Mouse (Mus musculus): ENCODE measurements around the gene Rrm1.
"Not testable (repeated sequence)": the region's sequence is repeated elsewhere in the genome, so short reads cannot be mapped to it uniquely, and the experiment has no call there.

The Rrm1 gene

DNA sequence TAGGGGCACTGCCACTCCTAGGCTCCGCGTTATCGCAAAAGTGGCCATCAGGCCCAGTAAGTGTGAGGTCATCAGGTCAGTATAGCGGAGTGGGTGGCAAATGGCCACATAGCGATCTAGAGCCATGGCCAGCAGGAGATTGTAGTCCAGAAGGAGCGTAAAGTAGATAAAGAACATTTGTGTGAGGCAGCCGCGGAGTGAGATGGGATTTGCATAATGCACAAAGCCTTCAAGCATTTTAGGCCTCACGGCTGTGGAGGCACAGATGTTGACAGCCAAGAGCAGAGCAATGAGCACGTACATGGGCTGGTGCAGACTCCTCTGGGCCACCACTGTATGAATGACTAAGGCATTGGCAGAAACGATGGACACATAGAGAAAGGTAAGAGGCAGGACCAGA is 35.9 kb downstream of the Rrm1 start:
- DNase-seq (ENCODE audit: low spot score in 2 of 2), result no peak

DNA sequence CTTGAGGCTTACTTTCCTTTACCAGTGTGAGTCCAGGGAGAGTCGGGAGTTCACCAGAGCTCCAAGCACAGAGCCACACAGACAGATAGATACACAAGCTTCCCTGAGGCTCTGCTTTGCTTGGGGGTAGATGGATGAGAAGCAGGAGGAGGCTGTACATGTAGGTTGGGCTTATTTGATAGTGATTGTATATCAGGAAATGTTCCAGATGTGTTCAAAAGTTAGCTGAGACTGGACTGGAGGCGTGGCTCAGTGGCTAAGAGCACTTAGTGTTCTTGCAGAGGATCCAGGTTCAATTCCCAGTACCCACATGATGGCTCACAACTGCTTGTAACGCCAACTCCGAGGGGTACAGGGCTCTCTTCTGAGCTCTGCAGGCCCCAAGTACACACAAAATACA is 36.9 kb downstream of the Rrm1 start:
- DNase-seq (ENCODE audit: low spot score in 2 of 2), result no peak

DNA sequence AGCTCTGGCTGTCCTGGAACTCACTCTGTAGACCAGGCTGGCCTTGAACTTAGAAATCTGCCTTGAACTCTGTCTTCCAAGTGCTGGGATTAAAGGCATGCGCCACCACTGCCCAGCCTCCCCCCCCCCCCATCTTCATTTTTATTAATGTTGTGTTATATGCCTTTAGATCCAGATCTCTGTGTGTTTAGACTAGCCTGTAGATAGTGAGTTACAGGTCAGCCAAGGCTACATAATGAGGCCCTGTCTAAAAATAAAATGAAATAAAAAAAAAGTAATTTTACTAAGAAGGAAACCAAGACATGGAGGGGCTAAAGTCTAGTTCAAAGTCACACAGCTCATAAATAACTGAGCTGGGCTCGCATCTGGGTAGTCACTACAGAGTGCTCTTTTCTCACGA is 37.4 kb downstream of the Rrm1 start:
- no peak for DNase-seq (ENCODE audit: low spot score in 2 of 2)

DNA sequence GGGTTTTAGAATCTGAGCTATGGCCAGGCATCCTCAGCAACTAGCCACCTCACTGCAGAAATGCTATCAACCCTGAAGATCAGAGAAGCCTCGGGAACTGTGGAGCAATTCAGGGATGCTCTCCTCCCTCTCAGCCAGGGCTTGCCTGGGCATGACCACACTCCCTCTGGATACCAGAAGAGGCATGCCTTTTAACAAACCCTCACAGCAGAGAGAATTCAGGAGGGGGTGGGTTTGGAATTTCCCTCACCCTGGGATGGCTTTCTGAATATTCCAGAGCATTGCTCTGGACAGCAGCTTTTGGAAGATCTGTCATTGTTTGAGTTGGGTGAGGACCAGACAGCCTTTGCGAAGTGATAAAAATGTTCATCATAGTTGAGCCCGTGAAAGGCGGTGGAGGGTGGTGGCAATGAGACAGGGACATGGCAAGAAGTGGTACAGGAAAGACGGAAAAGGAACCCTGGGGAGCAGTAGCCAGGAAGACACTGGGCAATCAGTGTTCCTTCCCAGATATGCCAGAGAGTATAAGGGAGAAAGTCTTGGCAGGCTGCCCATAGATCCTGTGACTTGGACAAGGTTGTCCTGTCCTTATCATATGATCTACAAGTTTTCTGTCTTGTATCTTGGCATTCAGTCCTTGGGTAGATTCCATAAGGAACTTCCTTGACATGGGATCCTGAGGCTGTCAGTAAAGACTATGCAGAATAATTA is 38.0 kb downstream of the Rrm1 start:
- DNase-seq (ENCODE audit: low spot score in 2 of 2), result no peak

DNA sequence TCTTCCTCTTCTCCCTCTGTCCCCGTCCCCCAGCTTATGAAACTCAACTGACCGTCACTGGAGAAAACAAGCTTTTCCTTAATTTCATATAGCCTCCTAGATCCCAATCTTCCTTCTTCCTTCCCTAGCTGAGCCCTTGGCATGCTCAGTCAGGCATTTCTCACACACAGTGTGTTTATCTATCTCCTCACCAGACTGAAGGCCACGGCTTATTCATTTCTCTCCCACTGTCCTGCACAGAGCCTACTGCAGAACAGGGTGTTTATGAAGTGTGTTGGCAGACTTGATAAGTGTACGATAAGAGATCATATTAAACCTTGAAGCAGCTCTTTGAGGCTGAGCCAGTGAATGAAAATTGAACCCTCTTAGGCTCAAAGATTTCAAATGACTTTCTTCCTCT is 39.3 kb downstream of the Rrm1 start:
- DNase-seq (ENCODE audit: low spot score in 2 of 2), result no peak

DNA sequence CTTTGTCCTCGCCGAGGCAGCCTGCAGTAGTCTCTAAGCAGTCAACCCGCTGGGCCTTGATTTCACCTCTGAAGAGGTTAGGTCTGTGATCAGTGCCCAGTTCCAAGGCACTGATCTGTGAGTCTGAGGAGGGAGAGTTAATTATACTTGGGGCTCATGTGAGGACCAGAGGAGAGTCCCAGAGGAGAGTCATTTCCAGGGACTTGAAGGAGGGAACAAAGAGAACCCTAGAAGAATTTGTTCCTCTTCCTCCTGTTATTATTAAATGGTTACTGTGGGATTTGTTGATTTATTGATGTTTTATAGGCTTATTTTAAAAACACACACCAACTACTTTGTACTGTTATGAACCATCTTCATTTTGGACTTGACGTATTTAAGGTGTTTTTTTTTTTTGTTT is 40.1 kb downstream of the Rrm1 start, which contains the start of gene Olfr543:
Gene Olfr543, minus strand, starts transcription at position 101 of the 400 bp plus-strand sequence.
- no peak for DNase-seq (ENCODE audit: low spot score in 2 of 2)

DNA sequence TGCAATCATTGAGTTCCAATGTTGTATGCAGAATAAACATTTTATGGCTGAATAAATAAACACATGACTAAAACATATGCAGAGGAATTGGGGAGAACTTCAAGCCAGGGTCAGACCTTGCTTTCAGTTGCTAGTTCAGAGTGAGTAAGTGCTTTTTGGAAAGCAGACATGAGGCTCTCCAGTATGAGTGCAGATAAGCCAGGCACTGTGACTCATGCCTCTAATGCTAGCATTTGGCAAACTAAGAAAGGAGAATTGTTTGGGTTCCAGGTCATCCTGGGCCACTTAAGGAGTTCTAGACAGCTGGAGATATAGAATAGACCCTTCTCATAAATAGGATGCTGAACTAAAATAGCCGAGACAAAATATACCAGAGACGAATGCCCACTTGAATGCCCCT is 42.2 kb downstream of the Rrm1 start:
- DNase-seq (ENCODE audit: low spot score in 2 of 2), result no peak

DNA sequence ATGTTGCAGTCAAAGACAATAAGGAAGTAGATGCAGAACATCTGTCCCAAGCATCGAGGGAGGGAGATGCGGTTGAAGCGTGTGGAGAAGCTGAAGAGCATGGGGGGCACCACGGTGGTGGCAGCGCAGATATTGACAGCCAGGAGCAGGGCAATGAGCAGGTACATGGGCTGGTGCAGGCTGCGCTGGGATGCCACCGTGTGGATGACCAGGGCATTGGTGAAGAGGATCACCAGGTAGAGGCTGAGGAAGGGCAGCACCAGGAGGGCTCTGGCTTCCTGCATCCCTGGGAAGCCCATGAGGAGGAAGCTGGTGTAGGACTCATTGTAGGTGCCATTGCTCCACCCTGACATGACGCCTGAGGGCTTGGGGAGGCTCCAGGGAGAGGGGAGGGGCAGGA is 43.3 kb downstream of the Rrm1 start:
- DNase-seq (ENCODE audit: low spot score in 2 of 2), result not testable (repeated sequence)

DNA sequence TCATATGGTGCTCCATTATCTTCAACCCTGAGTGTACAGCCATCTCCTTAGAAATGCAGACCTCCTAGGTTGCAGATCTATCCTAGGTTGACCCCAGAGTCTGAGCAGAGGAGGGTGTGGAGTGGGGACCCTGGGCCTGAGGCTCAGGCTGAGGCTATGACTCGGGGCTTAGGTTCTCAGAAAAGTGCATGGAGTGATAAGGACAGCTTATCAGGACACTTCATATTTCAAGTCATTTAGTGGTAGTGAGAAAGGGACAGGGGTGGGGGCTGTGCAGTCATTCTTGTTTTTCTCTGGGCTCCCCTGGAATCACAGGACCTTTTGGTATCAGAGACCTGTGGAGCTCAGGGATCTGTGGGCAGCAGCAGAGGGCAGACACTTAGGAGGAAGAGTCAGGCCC is 44.6 kb downstream of the Rrm1 start:
- no peak for DNase-seq (ENCODE audit: low spot score in 2 of 2)

DNA sequence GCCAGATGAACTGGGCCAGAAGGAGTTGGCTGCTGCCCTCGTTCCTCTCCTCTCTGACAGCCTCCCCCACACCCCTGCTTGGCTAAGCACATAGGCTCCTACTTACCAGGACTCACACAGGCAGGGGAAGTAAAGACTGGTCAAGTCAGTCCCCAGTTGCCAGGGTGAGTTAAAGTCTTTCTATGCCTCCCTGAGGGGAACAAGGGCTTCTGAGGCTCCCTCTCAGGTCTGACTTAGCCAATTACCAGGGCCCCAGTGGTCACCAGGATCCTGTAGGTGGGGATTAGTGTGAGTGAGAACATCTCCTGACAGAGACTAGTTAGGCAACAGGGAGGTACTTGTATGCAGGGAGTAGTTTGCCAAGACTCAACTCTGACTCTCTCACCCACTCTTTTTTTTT is 46.7 kb downstream of the Rrm1 start, which contains the start of gene Olfr544:
Gene Olfr544, minus strand, starts transcription at position 153 of the 400 bp plus-strand sequence.
- DNase-seq (ENCODE audit: low spot score in 2 of 2), result no peak

DNA sequence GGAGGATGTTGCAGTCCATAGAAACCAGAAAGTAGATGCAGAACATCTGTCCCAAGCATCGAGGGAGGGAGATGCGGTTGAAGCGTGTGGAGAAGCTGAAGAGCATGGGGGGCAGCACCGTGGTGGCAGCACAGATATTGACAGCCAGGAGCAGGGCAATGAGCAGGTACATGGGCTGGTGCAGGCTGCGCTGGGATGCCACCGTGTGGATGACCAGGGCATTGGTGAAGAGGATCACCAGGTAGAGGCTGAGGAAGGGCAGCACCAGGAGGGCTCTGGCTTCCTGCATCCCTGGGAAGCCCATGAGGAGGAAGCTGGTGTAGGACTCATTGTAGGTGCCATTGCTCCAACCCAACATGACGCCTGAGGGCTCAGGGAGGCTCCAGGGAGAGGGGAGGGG is 52.9 kb downstream of the Rrm1 start:
- DNase-seq (ENCODE audit: low spot score in 2 of 2), result not testable (repeated sequence)

DNA sequence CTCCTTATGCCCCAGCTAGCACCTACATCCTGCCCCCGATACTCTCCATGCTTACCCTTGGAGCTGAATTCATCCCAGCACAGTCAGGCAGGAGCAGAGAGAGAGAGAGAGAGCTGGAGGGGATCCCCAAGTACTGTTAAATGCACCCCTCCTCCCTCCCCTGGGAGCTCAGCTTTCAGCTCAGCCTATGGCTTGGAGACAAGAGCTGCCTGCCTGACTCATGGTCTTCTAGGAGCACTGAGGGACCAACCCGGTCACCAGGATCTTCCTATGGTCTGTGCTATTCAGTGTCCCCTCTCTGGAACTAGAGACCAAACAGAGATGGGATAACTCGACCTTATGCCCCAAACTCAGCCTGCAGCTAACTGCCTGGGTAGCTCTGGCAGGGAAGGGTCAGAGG is 58.0 kb downstream of the Rrm1 start, which contains the start of gene Olfr545:
Gene Olfr545, minus strand, starts transcription at position 101 of the 400 bp plus-strand sequence.
- no peak for DNase-seq (ENCODE audit: low spot score in 2 of 2)

DNA sequence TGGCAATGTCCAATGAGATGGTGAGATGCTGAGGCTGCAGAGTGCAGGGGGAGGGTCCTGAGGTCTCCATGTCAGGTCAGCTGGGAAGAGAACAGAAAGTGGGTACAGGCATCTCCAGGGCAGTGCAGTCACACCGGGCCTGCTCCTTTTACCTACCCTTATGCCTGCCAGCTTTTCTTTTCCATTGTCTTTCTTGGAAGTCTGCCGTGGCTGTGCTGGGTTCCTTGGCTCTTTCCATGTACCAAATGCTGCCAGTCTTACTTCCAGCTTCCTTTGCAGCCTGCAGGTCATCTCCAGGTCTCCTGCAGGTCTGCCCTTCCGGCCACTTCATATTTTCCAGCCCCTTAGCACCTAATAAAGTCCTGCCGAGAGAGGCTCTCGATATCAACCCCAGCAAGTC is 60.5 kb downstream of the Rrm1 start:
- DNase-seq (ENCODE audit: low spot score in 2 of 2), result no peak

DNA sequence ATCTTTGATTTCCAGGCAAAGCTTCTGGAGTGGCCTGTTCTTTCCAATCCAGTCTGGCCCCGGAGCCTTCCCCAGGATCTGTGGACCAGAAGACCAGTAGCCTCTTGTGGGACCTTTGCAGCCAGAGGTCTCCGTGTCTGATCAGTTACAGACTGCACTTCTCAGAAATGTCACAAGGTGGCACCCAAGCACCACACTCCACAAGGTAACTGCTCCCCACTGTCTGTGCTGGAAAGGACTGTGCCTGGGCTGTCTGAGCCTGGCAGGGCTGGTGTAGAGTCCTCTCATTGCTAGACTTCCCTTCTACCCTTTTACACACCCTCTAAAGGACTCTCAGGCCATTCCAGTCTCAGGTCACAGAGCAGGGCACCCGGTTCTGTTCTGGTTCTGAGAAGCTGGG is 65.4 kb downstream of the Rrm1 start:
- peak; percentile 49 to 78 for DNase-seq (ENCODE audit: low spot score in 2 of 2)

DNA sequence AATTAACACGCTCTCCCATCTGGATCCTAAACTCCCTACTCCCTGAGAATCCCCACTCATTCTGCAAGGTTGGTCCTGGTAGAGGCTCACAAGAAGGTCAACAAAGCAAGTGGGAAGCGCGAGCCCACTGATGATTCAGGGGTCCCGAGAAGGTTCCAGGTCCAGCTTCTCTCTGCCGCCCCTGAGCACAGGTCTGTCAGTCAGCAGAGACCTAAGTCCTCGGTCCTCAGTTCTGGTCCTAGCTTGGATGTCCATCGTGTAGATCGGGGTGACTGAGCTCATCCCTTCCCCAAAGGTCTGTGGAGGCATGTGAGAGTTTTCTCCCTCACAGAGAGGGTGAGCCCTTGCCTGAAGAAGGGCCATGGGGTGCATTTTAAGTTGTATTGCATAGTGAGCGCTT is 66.6 kb downstream of the Rrm1 start:
- DNase-seq (ENCODE audit: low spot score in 2 of 2), result no peak

DNA sequence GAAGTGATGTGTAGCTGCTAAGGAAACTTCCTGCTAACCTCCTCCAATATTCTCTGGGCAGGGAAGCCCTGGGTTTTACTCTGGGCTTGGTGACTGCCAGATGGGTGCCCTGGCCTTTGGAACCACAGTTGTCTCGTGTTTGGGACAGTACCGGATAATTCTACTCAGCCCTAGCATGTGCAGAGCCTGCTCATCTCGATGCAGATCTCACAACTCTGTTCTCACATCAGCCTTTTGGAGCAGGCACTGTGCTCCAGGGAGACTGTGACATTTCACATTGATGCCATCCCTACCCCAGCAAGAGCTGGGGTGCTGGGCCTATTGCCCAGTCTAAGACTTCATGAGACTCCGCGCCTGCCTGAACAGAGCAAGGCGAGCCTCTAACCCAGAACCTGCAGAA is 67.2 kb downstream of the Rrm1 start:
- no peak for DNase-seq (ENCODE audit: low spot score in 2 of 2)

DNA sequence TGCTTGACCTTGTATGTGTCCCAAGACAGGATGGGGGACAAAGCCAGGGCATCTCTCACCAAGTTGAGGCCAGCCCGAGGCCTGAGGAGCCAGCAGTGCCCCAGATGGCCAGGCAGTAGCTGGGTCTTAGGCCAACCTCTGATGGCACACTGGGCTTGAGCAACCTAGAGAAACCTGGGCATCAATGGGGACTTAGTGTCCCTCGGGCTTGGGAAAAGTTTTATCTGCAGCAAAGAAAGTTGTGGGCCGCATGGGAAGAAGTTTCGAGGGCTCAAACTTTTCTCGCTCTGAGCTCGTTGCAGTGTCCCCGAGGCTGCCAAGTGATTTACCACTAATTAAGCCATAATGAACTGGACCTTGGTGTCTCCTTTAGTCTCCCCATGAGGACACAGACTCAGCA is 68.2 kb downstream of the Rrm1 start:
- DNase-seq (ENCODE audit: low spot score in 2 of 2), result no peak

DNA sequence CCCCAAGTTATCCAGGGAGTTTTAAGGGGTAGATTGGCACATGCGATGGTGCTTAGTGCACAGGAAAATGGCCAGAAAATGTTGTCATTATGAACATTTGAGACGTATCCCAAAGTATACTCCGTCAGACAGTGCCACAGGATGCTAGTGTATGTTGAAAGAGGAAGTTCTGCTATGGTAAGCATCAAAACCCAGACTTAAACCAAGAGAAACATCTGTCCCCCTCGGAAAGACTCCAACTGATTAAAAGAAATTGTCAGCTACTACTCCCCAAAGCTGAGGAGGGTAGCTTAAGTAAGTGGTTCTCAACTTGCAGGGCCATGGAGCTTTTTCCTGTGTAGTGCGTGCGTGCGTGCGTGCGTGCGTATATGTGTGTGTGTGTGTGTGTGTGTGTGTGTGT is 70.4 kb downstream of the Rrm1 start:
- no peak for DNase-seq (ENCODE audit: low spot score in 2 of 2)

DNA sequence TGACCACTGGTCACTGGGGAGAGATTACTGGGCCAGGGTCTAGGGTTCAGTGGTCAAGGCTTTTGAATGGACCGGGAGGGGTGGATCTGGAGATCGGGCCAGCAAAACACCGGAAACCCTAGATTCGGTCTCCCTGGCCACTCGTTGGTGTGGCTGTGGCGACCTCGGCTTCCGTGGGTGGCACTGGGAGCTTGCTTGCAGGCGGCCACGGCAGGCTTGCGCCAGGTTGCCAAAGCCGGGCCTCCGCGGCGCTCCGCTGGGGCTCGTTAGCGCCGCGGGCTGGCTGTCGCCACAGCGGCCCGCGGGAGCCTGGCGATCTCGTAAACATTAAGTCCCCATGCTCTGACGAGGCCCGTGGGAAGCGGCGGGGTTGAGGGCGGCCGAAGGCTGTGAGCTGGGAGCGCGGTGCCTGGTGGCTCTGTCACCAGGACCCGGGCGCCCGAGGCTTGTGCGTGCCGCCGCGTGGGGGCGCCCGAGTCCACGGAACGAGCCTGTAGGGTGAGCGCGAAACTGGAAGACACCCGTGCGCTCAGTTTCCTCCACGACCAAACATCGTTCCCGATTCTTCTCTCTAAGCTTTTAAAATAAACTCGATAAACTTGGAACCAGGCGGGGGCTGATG is 71.4 kb downstream of the Rrm1 start:
- DNase-seq (ENCODE audit: low spot score in 2 of 2), result peak; percentile 82 to 93

DNA sequence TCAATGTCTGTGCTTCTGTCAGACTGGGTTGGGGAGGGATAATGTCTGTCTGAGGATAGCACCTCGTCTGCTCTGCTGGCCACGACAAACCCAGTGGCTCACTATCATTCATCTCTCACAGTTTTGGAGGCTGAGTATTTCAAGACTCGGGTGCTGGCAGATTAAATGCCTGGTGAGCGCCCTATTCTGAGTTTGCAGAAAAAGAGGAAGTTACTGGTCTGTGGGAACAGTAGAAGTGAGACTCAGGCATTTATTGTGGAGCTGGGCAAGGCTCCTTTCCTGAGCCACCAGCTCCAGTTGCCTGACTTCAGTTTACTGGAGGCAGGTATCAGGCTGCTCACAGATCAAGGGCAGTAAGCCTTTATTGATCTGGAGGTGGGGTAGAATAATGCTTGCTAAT is 72.6 kb downstream of the Rrm1 start:
- no peak for DNase-seq (ENCODE audit: low spot score in 2 of 2)

DNA sequence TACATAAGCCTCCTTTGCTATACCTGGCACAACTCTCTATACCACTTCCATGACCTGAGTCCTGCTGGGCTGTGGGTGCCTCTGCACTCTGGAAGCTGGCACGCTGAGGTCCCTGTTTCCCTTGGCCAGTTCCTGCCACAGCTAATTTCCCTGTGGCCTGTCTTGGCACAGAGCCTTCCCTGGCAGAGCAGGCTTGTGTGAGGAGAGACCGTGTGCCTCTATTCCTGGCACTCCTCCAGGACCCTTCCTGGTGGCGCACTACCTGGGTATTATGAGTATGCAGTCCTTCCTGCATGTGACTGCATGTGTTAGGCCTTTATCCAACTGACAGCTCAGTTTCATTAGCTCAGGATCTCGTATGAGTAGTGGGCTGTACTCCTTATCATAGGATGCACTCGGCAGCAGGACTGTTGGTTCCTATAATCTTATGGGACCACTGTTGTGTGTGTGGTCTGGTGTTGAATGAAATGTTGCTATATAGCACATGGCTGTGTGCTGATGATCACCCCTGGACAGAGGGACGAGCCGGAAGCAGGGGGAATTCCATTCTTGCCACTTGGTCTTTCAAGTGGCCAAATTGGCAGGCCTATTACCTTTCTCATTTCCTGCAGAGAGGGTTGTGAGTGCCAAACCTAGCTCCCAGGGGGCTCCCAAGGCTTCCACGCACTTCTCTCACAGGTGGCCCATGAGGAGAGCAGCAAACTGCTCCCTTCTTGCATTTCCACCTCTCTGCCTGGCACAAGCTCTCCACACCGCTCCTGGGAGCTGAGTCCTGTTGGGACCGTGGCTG is 75.0 kb downstream of the Rrm1 start:
- no peak for DNase-seq (ENCODE audit: low spot score in 2 of 2)

DNA sequence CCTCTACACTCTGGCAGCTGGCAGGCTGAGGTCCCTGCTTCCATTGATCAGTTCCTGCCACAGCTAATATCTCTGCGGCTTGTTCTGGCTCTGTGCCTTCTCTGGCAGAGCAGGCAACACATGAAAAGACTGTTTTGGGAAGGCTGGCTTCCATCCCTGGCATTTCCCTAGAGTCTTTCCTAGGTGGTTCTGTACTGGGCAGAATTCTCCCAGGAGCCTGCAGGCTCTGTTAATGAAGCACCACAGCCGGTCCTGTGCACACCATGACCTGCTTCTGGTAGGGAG is 75.5 kb downstream of the Rrm1 start:
- DNase-seq (ENCODE audit: low spot score in 2 of 2), result no peak

All from spleen, postnatal 10 days (tissue).